Mouse (Mus musculus) left cerebral cortex, postnatal 4 days (tissue): ENCODE data around the gene Keap1. TPM values are rescaled to one million over a fixed set of nuclear protein-coding genes. Genes with fewer than 3 reads are reported as not detected.
"Not testable (repeated sequence)": the region's sequence is repeated elsewhere in the genome, so short reads cannot be mapped to it uniquely, and the experiment has no call there.

Experiments
- DNase-seq: peaks from one replicate; pipeline ENCODE4 v3.0.0-alpha.2; 2022
- intact Hi-C: fragments of 180-260 bp; cut with DNase I; formaldehyde crosslinking; loops from one replicate; pipeline ENCODE4 v1.15.1; 2025
- total RNA-seq, 2 experiments: library from RNA; stranded (reverse); gene quantifications; 2 replicates each; pipeline ENCODE4 v1.2.3; 2021

Gene Keap1
- total RNA-seq, 2 experiments from 2014 or later: 49.0 to 50.8 TPM

DNA sequence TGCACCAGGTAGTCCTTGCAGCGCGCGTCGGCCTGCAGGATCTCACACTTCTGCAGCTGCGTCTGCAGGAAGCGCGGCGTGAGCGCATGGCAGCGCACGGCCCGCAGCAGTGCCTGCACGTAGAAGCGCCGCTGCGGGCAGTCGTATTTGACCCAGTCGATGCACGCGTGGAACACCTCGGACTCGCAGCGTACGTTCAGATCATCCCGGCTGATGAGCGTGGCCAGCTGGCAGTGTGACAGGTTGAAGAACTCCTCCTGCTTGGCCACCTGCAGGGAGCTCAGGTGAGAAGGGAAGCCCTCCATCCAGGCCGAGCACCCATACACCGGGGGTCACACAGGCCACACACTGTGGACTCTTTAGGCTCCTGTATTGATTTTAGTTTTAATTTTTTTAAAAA is 5.4 kb downstream of the Keap1 start:
- no peak for DNase-seq
- intact Hi-C loops: no loop called here

DNA sequence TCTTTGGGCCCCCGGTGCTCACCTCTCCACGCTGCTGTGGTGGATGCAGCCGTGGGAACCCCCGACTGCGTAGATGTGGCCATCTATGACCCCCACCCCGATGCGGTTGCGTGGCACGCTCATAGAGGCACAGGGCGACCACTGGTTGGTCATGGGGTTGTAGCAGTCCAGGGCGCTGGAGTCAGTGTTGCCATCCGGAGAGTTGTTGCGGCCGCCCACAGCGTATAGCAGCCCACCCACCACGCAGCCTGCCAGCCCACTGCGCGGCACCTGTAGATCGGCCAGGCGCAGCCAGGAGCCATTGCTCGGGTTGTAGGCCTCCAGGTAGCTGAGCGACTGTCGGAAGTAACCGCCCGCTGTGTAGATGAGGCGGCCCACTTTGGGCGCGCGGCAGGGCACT is 5.8 kb downstream of the Keap1 start:
- intact Hi-C loops: no loop called here

DNA sequence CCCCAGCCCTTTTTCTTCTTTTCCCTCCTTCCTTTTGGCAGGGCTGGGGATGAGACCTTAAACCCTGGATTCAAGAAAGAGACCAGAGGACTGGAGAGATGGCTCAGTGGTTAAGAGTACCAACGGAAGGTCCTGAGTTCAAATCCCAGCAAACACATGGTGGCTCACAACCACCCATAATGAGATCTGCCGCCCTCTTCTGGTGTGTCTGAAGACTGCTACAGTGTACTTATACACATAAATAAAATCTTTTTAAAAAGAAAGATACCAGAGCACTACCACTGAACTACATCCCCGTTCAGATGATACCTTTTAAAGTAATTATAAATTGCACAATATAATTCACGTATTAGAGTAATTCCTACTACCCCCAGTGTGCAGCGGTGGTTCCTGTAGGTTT is 6.3 kb downstream of the Keap1 start:
- DNase-seq: no peak
- intact Hi-C loops: no loop called here

More for the DNA sequence above, 5.8 kb downstream of the Keap1 start:
- no peak for DNase-seq

DNA sequence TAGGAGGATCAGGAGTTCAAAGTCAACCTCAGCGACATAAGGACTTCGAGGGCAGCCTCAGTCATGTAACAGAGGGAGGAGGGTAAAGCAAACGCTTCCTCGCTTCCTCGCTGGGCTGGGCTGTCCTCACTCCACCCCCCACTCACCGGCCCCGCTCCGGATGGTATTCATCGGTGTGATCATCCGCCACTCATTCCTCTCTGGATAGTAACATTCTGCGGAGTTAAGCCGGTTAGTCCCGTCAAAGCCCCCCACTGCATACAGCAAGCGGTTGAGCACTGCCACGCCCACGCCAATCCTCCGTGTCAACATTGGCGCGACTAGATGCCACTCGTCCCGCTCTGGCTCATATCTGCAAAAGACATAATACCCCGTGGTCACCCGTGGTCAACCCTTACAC is 7.6 kb downstream of the Keap1 start:
- DNase-seq: no peak
- intact Hi-C loops: no loop called here

DNA sequence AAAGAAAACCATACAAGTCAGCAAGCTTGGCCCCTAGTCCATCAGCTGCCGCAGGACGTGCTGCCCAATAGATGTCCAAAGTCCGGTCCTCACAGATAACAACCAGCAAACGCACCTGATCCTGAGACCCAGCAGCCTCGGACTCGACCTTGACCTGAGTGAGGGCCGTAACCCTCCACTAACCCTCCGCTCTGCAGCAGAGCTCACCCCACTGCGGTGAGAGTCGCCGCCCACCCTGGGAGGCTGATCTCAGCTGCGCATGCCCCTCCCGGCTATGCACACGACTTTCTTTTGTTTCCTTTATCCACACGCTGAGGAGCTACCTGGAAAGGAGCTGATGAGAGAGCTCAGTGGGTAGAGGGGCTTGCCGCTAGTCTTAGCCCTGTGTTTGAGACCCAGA is 11.8 kb downstream of the Keap1 start:
- no peak for DNase-seq
- intact Hi-C loops: no loop called here

DNA sequence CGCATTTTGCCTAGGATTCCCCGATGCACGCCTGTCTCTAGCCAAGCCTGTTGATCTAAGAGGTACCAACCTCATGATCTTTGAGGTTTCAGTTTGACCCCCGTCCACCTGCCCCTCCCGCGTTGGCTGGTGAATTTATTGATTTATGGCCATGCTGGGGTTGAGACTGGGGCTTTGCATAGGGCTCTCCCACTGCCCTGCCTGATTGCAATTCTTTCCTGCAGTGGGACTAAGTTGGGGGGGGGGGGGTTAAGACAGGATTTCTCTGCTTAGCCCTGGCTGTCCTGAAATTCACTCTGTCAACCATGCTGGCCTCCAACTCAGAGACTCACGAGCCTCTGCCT is 13.8 kb downstream of the Keap1 start:
- intact Hi-C loops: no loop called here
- no peak for DNase-seq

DNA sequence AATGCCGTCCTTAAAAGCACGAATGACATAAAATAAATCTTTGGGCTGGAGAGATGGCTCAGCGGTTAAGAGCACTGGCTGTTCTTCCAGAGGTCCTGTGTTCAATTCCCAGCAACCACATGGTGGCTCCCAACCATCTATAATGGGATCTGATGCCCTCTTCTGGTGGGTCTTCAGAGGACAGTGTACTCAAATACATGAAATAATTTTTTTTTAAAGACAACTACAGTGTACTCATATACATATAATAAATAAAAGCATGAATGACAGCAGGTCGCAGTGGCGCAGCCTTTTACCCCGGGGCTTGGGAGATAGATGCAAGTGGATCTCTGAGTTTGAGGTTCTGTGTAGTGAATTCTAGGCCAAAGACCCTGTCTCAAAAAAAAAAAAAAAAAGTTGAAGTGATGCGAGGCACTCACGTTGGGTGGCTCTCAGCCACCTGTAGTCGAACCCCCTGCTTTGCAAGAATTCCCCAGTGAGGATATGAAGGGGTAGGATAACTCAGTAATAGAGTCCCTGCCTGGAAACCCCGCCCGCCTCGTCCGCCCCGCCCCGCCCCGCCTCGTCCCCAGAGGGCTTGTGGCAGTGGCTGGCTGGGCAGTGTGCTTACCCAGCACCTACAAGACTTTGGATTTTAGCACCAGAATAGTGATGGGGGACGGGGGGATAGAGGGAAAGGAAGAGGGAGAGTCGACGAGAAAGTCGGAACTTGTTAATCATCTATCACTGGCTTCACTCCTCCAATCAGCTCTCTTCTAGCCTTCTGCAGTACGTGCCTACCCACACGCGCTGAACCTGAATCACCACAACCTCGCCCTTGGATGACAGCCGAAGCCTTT is 14.4 kb downstream of the Keap1 start:
- intact Hi-C loops: no loop called here
- DNase-seq: no peak

DNA sequence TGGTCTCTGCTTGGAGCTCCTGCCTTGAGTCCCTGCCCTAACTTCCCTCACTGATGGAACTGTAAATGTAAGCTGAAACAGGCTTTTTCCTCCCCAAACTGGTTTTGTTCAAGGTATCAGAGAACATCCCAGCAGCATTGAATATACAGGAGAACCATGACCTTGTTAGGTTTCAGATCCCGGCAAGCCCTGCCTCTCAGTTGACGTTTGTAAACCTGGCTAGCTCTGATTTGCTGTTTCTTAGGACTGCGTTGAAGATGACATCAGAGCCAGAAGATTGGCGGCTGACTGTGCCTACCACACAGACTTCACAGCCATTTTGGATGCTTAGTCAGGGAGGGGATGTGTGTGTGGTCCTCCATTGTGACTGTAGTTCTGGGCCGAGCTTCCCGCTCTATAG is 15.3 kb downstream of the Keap1 start:
- no peak for DNase-seq
- intact Hi-C loops: no loop called here

DNA sequence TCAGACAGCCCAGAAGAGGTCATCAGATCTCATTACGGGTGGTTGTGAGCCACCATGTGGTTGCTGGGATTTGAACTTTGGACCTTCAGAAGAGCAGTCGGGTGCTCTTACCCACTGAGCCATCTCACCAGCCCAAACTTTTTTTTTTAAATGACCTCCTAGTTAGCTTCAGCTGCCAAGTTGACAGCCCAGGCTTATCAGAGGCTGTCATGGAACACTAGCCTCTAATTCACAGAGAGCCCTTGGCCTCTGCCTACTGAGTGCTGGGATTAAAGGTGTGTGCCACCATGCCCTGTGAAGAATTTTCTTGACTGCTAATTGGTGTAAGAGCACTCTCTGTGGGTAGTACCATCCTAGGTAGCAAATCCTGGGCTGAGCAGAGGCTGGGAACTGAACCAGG is 15.7 kb downstream of the Keap1 start:
- intact Hi-C loops, DNase-seq: not testable (repeated sequence)

DNA sequence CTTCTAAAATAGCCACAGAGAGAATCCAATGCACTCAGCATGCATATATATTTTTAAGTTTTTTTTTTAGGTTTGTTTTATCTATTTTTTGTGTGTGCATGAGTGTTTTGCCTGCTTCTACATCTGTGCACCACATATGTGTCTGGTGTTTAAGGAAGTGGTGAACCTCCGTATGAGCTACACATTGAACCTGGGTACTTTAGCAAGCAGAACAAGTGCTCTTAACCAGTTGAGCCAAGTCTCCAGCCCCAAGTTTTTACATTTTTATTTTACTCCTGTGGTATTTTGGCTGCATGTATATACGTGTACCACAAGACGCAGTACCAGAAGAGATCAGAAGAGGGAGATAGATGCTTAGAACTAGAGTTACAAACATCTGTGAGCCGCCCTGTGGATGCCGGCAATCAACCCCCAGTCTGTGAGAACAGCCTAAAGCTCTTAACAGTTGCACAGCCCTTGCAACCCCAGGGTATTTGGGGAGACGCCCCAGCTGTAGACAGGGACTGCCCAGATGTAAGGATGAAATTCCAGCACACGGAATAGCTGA is 17.7 kb downstream of the Keap1 start:
- no peak for DNase-seq
- intact Hi-C loops: no loop called here

DNA sequence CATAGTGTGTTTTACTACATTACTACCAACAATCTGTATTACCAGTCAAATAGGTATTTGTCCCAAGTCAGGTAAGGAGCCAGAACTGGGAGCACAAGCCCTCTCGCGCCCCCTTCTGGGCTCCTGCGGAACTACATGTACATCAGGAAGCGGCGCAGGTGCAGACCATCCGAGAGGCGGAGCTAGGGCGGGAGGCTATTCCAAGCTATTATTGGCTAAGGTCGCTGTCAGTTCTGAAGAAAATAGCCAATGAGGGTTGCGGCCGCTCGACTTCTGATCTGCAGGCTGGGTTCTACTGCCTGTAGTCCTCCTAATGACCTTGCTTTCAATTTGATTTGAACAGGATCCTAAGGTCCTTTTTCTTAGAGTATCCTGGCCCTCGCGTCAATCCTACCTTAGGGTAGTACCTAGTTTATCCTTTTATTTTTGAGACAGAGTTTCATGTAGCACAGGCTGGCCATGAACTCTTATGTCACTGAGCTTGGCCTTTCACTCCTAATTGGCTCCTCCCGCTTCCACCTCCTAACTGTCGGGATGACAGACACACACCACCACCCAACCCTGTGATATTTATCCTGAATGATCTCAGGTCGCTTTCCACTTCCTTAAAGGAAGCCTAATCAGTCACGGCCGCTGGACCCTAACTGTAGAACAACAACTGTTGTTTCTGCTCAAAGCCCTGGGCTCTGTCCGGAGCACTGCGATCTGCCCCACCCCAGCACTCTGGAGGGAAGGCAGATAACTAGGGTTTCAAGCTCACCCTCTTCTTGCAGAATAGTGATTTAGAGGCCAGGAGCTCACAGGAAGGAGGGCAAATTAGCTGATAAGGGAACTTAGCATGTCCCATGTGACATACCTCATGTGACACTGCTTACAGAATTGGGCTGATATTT is 18.4 kb downstream of the Keap1 start:
- DNase-seq: peak; percentile 92
- intact Hi-C loops: no loop called here

DNA sequence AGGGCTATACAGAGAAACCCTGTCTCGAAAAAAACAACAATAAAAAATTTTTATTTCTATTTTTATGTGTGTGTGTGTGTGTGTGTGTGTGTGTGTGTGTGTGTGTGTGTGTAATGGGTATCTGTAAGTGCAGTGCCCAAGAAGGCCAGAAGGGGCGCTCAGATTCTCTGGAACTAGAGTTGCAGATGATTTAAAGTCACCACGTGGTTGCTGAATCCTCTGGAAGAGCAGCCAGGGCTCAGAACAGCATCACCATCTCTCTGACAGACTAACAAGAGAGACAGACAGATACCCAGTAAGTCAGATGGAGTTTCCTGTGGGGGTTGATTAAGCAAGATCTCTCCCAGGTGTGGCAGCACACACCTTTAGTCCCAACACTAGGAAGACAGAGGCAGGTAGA is 19.3 kb downstream of the Keap1 start:
- no peak for DNase-seq
- intact Hi-C loops: no loop called here

DNA sequence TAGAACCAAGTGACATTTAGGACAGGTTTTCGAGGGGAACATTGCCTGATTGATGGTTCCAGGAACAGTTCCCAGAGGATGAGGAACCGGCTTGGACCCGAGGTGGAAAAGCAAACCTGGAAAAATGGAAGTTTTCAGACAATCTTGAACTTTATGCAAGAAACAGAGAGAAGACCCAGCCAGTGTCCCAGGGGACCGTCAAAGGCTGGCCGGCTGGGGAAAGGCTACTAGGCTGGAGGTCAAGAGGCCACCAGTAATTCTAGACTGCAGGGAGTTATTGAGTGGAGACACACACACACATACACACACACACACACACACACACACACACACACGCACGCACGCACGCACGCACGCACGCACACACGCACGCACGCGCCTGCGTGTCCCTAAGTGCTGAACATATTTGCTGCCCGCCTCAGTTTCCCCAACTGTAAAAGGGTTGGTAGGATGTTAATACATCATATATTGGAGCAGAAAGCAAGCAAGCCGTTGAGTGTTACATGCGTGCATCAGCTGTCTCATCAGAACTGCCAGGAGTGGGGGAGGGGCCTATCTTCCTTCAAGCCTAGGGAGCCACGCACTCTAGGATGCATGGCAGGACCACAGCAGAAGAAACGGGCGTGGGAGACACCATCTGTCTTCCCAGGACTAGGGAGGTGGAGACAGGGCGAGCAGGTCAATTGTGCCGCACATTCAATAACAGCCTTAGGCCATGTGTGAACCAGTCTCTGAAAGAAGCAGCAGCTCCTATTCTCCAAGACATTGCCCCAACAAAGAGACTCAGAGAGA is 22.9 kb downstream of the Keap1 start:
- DNase-seq: peak; percentile 58
- intact Hi-C loops: no loop called here

DNA sequence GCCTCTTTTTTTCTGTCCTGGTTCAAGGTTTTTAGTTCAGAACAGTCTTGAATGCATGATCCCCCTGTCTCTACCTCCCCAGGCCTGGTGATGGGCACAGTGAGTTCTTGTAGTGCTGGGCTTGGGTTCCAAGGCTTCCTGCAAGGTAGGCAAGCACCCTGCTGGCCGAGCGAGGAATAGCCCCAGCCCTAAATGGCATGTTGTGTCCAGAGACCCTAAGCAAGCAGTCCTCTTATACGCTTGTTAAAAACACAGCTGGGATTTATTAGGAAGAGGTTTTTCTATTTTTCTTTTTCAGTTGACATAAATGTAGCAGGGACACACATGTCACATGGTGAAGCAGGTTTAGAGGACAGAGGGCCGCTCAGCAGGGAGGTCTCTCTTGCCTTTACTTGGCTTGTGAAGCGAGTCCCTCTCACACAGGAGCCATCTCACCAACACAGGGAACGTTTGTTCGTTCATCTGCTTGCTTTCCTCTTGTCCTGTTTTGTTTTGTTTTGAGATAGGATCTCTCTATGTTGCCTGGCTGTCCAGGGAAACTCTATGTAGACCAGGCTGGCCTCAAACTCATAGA is 25.5 kb downstream of the Keap1 start:
- DNase-seq: no peak
- intact Hi-C loops: no loop called here

DNA sequence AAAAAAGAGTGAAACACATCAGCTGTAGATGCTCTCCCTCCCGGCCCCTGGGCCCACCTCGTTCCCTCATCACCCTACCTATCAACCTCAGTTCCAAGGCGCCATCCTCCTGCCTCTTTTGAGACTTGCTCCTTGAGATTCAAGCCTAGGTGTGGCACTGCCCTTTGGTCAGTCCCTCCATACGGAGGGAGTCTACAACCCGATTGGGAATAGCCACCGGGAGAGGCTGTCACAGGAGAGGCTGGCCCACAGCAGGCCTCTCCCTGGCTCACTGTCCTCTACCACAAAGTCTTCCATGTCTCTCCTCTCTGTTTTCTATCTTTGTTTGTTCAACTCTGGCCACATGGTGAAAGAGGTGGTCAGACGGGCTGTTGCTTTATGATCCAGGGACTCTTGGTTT is 27.5 kb downstream of the Keap1 start:
- no peak for DNase-seq
- intact Hi-C loops: no loop called here

DNA sequence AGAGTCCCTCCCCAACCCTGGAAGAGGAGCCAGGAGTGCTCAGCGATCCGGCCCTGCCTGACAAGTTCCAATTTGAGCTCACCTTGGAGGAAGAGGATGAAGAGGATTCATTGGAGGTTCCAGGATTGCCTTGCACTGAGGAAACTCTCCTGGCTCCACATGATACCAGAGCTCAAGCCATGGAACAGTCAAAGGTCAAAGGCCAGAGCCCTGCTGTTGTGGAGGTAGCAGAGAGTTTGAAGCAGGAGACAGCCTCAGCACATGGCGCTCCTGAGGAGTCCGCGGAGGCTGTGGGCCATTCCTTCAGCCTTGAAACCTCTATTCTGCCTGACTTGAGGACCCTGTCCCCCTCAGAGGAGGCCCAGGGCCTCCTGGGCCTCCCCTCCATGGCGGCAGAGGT is 28.3 kb downstream of the Keap1 start:
- no peak for DNase-seq
- intact Hi-C loops: no loop called here

DNA sequence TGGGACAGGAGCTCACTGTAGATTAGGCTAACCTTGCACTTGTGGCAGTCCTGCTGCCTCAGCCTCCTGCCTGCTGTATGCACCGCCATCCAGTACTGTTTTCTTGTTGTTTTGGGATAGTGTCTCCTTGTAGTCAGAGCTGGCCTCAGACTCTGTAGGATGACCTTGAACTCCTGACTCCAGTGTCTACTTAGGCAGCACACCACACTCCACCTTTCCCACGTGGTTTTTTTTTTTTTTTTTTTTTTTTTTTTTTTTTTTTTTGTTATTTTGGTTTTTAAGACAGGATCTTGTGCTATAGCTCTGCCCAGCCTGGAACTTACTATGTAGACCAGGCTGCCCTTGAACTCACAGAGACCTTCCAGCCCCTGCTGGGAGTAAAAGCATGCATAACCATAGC is 30.5 kb downstream of the Keap1 start:
- intact Hi-C loops: no loop called here
- no peak for DNase-seq

DNA sequence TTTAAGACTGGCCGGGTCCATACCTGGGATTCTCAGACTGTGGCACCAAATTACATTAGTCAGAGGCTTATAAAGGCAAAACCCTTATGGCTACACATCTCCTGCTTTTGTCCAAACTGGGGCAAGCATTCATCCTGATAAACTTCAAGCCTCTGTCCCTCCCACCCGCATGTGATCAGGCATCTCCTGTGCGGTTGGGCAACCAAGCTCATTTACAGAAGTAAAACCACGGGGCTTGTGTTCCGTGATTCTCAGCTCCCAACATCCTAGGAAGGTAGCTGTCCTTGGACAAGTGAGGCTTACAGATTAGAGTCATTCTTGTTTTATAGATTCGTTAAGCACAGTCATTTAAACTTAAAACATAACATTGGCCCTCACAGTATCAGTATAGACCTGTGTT is 32.3 kb downstream of the Keap1 start:
- DNase-seq: no peak
- intact Hi-C loops: no loop called here

DNA sequence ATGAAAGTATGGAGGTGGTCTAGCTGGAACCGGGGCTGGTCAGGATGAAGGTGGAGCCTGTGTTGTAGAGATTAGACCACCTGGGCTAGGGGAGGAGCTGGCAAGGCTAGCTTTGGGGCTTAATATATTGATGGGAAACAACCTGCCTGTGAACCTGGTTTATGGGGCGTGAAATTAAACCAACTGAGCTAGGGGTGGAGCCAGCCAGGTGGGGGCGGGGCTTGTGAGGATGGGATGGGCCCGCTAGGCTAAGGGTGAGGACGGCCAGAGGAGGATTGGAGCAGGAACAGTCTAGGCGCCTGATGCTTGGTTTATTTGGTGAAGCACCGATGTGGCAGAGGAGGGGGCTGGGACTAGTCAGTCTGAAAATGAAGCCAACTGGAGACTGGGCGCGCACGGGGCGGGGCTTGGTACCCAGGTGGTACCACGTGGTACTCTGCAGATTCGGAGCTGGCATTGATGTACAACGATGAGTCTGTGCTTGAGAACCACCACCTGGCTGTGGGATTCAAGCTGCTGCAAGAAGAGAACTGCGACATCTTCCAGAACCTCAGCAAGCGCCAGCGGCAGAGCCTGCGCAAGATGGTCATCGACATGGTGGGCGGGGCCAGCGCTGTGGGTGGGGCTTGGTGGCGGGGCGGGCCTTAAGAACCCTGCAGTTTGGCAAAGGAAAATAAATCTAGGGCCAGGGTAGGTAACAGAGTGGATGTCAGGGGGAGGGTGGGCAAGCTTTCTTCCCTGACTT is 34.5 kb downstream of the Keap1 start:
- intact Hi-C loops: no loop called here
- DNase-seq: peak; percentile 46

DNA sequence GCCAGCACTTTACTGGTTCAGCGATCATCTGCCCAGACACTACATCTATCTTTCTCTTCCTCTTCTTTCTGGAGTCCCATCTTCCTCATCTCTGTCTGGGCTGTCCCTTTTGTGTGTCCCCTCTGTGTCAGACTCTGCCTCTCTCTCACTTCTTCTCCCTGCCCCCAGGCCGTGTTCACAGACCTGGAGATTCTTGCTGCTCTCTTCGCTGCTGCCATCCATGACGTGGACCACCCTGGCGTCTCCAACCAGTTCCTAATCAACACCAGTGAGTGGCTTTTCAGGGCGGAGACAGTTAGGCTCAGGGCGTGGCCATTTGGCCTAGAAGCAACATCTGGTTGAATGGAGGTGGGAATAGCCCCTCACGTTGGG is 35.0 kb downstream of the Keap1 start:
- intact Hi-C loops: no loop called here
- no peak for DNase-seq
